Mouse (Mus musculus) MEL (cell line): ENCODE data around the gene Med25. TPM values are rescaled to one million over a fixed set of nuclear protein-coding genes. Genes with fewer than 3 reads are reported as not detected.

Experiments
- DNase-seq: peaks from one replicate; pipeline ENCODE4 v3.0.0; 2011; ENCODE audit warnings: low read depth, low spot score
- H3K27ac ChIP-seq: 2 replicates; pipeline ENCODE4 v1.5.1; 2012; ENCODE audit warnings: low read depth, mild to moderate bottlenecking, control low read depth, low read length, moderate library complexity; ENCODE audit not compliant: control insufficient read depth
- H3K27me3 ChIP-seq, 2 experiments: fragments of 150-350 bp in 1 of 2; sonication (generic) in 1 of 2; 2 replicates each; pipeline ENCODE4 v1.6.1; 2012; ENCODE audit warnings: low read length in 2 of 2, mild to moderate bottlenecking in 2 of 2, improper control_type of control experiment in 1 of 2, moderate library complexity in 1 of 2; ENCODE audit not compliant: insufficient read depth in 2 of 2, control insufficient read depth in 1 of 2
- H3K36me3 ChIP-seq, 2 experiments: 2 replicates each; pipeline ENCODE4 v1.6.1; 2012 to 2014; ENCODE audit warnings: low read length in 2 of 2, improper control_type of control experiment in 1 of 2, inconsistent platforms in 1 of 2, mild to moderate bottlenecking in 1 of 2; ENCODE audit not compliant: insufficient read depth in 2 of 2, control insufficient read depth in 1 of 2
- H3K4me1 ChIP-seq, 2 experiments: fragments of 150-350 bp in 1 of 2; sonication (generic) in 1 of 2; 2 replicates each; pipeline ENCODE4 v1.6.1; 2012; ENCODE audit warnings: low read length in 2 of 2, improper control_type of control experiment in 1 of 2, mild to moderate bottlenecking in 1 of 2; ENCODE audit not compliant: insufficient read depth in 2 of 2, control insufficient read depth in 1 of 2
- H3K4me3 ChIP-seq, 2 experiments: fragments of 150-350 bp in 1 of 2; sonication (generic) in 1 of 2; 2 replicates each; pipeline ENCODE4 v1.5.1; 2012; ENCODE audit warnings: low read depth in 2 of 2, low read length in 2 of 2, mild to moderate bottlenecking in 2 of 2, moderate library complexity in 2 of 2, control low read depth in 1 of 2, improper control_type of control experiment in 1 of 2; ENCODE audit not compliant: control insufficient read depth in 1 of 2, insufficient read depth in 1 of 2
- H3K79me2 ChIP-seq: 2 replicates; pipeline ENCODE4 v1.6.1; 2012; ENCODE audit warnings: mild to moderate bottlenecking, low read length, moderate library complexity; ENCODE audit not compliant: control insufficient read depth, poor library complexity, insufficient read depth
- H3K9ac ChIP-seq: 2 replicates; pipeline ENCODE4 v1.6.1; 2012; ENCODE audit warnings: low read depth, mild to moderate bottlenecking, control low read depth, low read length, moderate library complexity; ENCODE audit not compliant: control insufficient read depth, poor library complexity, severe bottlenecking
- H3K9me3 ChIP-seq: fragments of 150-350 bp; sonication (generic); replicated peaks from 2 replicates; pipeline ENCODE4 v1.6.1; 2012; ENCODE audit warnings: mild to moderate bottlenecking, low read length, improper control_type of control experiment, moderate library complexity; ENCODE audit not compliant: insufficient read depth
- BHLHE40 ChIP-seq: IDR thresholded peaks from 2 replicates; pipeline ENCODE4 v1.6.1; 2012; ENCODE audit warnings: low read depth, mild to moderate bottlenecking, inconsistent platforms, low read length, improper control_type of control experiment, borderline replicate concordance
- CHD1 ChIP-seq: IDR thresholded peaks from 2 replicates; pipeline ENCODE4 v1.6.1; 2012; ENCODE audit warnings: low read depth, mild to moderate bottlenecking, inconsistent platforms, low read length, improper control_type of control experiment
- CHD2 ChIP-seq: IDR thresholded peaks from 2 replicates; pipeline ENCODE4 v1.6.1; 2011; ENCODE audit warnings: low read length, improper control_type of control experiment
- CTCF ChIP-seq, 3 experiments: IDR thresholded peaks in 2 of 3; conservative IDR thresholded peaks in 1 of 3; 2 replicates each; pipeline ENCODE4 v1.5.1; 2011 to 2012; ENCODE audit warnings: low read length in 3 of 3, low read depth in 2 of 3, mild to moderate bottlenecking in 2 of 3, improper control_type of control experiment in 1 of 3, inconsistent platforms in 1 of 3, mixed read lengths in 1 of 3, moderate library complexity in 1 of 3; ENCODE audit not compliant: control insufficient read depth in 1 of 3, insufficient read depth in 1 of 3, poor library complexity in 1 of 3, severe bottlenecking in 1 of 3
- EP300 ChIP-seq, 2 experiments: IDR thresholded peaks; 2 replicates each; pipeline ENCODE4 v1.6.1; 2011; ENCODE audit warnings: improper control_type of control experiment in 2 of 2, low read length in 2 of 2, low read depth in 1 of 2, mild to moderate bottlenecking in 1 of 2
- ETS1 ChIP-seq: IDR thresholded peaks from 2 replicates; pipeline ENCODE4 v1.6.1; 2012; ENCODE audit warnings: low read depth, mild to moderate bottlenecking, inconsistent platforms, low read length, improper control_type of control experiment, moderate library complexity
- GATA1 ChIP-seq: IDR thresholded peaks from 2 replicates; pipeline ENCODE4 v1.6.1; 2011; ENCODE audit warnings: low read depth, low read length, improper control_type of control experiment
- KAT2A ChIP-seq: conservative IDR thresholded peaks from 2 replicates; pipeline ENCODE4 v1.6.1; 2012; ENCODE audit warnings: low read depth, low read length, improper control_type of control experiment, inconsistent platforms
- MAX ChIP-seq: IDR thresholded peaks from 2 replicates; pipeline ENCODE4 v1.6.1; 2011; ENCODE audit warnings: low read length, improper control_type of control experiment
- MEF2A ChIP-seq: IDR thresholded peaks from 2 replicates; pipeline ENCODE4 v1.6.1; 2014; ENCODE audit warnings: low read depth, mild to moderate bottlenecking, inconsistent platforms, low read length, improper control_type of control experiment; ENCODE audit not compliant: poor library complexity, insufficient replicate concordance, severe bottlenecking; ENCODE audit errors: extremely low read depth
- MXI1 ChIP-seq: IDR thresholded peaks from 2 replicates; pipeline ENCODE4 v1.6.1; 2011; ENCODE audit warnings: mild to moderate bottlenecking, low read depth, low read length, improper control_type of control experiment
- MYC ChIP-seq: IDR thresholded peaks from 2 replicates; pipeline ENCODE4 v1.6.1; 2011; ENCODE audit warnings: low read depth, mild to moderate bottlenecking, low read length, improper control_type of control experiment, moderate library complexity
- NELFE ChIP-seq: IDR thresholded peaks from 2 replicates; pipeline ENCODE4 v1.6.1; 2011; ENCODE audit warnings: low read depth, low read length, improper control_type of control experiment
- POLR2A ChIP-seq, 2 experiments: IDR thresholded peaks; 2 replicates each; pipeline ENCODE4 v1.6.1; 2011 to 2012; ENCODE audit warnings: low read length in 2 of 2, mild to moderate bottlenecking in 2 of 2, control low read depth in 1 of 2, improper control_type of control experiment in 1 of 2, low read depth in 1 of 2, moderate library complexity in 1 of 2; ENCODE audit not compliant: control insufficient read depth in 1 of 2, insufficient read depth in 1 of 2, poor library complexity in 1 of 2
- POLR2AphosphoS2 ChIP-seq: IDR thresholded peaks from 2 replicates; pipeline ENCODE4 v1.6.1; 2011; ENCODE audit warnings: low read length, improper control_type of control experiment
- POLR2AphosphoS5 ChIP-seq: IDR thresholded peaks from 2 replicates; pipeline ENCODE4 v1.6.1; 2012; ENCODE audit warnings: low read depth, borderline replicate concordance, mild to moderate bottlenecking, inconsistent platforms, low read length, moderate library complexity, mixed read lengths
- RCOR1 ChIP-seq: IDR thresholded peaks from 2 replicates; pipeline ENCODE4 v1.6.1; 2012; ENCODE audit warnings: low read depth, mild to moderate bottlenecking, inconsistent platforms, low read length, improper control_type of control experiment
- SIN3A ChIP-seq: IDR thresholded peaks from 2 replicates; pipeline ENCODE4 v1.6.1; 2012; ENCODE audit warnings: low read length, improper control_type of control experiment, inconsistent platforms
- TAL1 ChIP-seq: IDR thresholded peaks from 2 replicates; pipeline ENCODE4 v1.6.1; 2012; ENCODE audit warnings: mild to moderate bottlenecking, inconsistent platforms, low read length, moderate library complexity, mixed read lengths
- TBP ChIP-seq: IDR thresholded peaks from 2 replicates; pipeline ENCODE4 v1.8.0; 2011; ENCODE audit warnings: low read depth, low read length, improper control_type of control experiment
- TCF12 ChIP-seq: IDR thresholded peaks from 2 replicates; pipeline ENCODE4 v1.6.1; 2014; ENCODE audit warnings: low read depth, mild to moderate bottlenecking, inconsistent platforms, low read length, improper control_type of control experiment, moderate library complexity
- UBTF ChIP-seq: IDR thresholded peaks from 2 replicates; pipeline ENCODE4 v1.6.1; 2012; ENCODE audit warnings: low read depth, mild to moderate bottlenecking, inconsistent platforms, low read length, improper control_type of control experiment, moderate library complexity, borderline replicate concordance; ENCODE audit not compliant: insufficient read depth
- USF1 ChIP-seq: IDR thresholded peaks from 2 replicates; pipeline ENCODE4 v1.6.1; 2014; ENCODE audit warnings: low read depth, mild to moderate bottlenecking, inconsistent platforms, low read length, improper control_type of control experiment, moderate library complexity
- USF2 ChIP-seq, 2 experiments: IDR thresholded peaks; 2 replicates each; pipeline ENCODE4 v1.6.1; 2011 to 2012; ENCODE audit warnings: improper control_type of control experiment in 2 of 2, low read length in 2 of 2, borderline replicate concordance in 1 of 2, inconsistent platforms in 1 of 2, low read depth in 1 of 2, mild to moderate bottlenecking in 1 of 2; ENCODE audit not compliant: insufficient read depth in 1 of 2
- ZMIZ1 ChIP-seq: IDR thresholded peaks from 2 replicates; pipeline ENCODE4 v1.6.1; 2012; ENCODE audit warnings: low read depth, mild to moderate bottlenecking, inconsistent platforms, low read length, improper control_type of control experiment, moderate library complexity
- polyA plus RNA-seq, 2 experiments: library from polyadenylated mRNA; stranded (reverse) in 1 of 2; unstranded in 1 of 2; fragments of >175 nt in 1 of 2; fragments of >200 nt in 1 of 2; gene quantifications; 2 replicates each; pipeline versions ENCODE4 v1.2.1 to v1.2.4; 2012; ENCODE audit warnings: low replicate concordance in 2 of 2, low read depth in 1 of 2; ENCODE audit not compliant: insufficient read length in 2 of 2, insufficient read depth in 1 of 2, missing spikeins in 1 of 2
- total RNA-seq: library from RNA; depleted of rRNA; stranded (reverse); fragments of 300-350 nt; gene quantifications from 2 replicates; pipeline ENCODE4 v1.2.3, GENCODE M21; 2012

Med25 gene
- total and polyA plus RNA-seq, 3 experiments, result 53.9 to 118 TPM; not detected in 1

GRCm38 (mm10) chr7:44929204-44930151 lies 37.0 kb upstream of the Med25 start, which contains the start of gene Ap2a1 (continued):
- TF ChIP-seq POLR2AphosphoS2 (no peak; the same call in 1 of the 2 replicates), USF1 (no peak), POLR2A (IDR thresholded peaks at IDR 0.05; ENCODE audit: control insufficient read depth in 1 of 2, insufficient read depth in 1 of 2, low read depth in 1 of 2, low read length in 2 of 2, poor library complexity in 1 of 2) (peak; percentile 50 to 75; a peak in 2 of 4 replicates), POLR2AphosphoS5 (no peak), CHD2 (peak; percentile 87), SIN3A (peak; percentile 62), ETS1 (no peak), MXI1 (peak; percentile 35; the same call in 1 of the 2 replicates), CHD1 (no peak), NELFE (peak; percentile 77), TCF12 (peak; percentile 8; the same call in 1 of the 2 replicates), TAL1 (no peak), CTCF (IDR thresholded peaks at IDR 0.05 in 2 of 3, conservative IDR thresholded peaks at IDR 0.05 in 1 of 3; ENCODE audit: control insufficient read depth in 1 of 3, insufficient read depth in 1 of 3, low read depth in 2 of 3, low read length in 3 of 3, poor library complexity in 1 of 3, severe bottlenecking in 1 of 3) (no peak)
- TF ChIP-seq, all 39 proteins: peak for 14

- no peak for TF ChIP-seq CHD2
- TF ChIP-seq USF2 (IDR thresholded peaks at IDR 0.05; ENCODE audit: borderline replicate concordance in 1 of 2, insufficient read depth in 1 of 2, low read depth in 1 of 2, low read length in 2 of 2), result no peak
- TF ChIP-seq MEF2A, result peak; percentile 88; the same call in 1 of the 2 replicates
- TF ChIP-seq TAL1, result peak; percentile 49
- no peak for TF ChIP-seq KAT2A
- TF ChIP-seq ZMIZ1, result no peak
- TF ChIP-seq EP300 (IDR thresholded peaks at IDR 0.05; ENCODE audit: low read depth in 1 of 2, low read length in 2 of 2), result peak; percentile 82 to 87
- no peak for TF ChIP-seq UBTF
- no peak for TF ChIP-seq POLR2AphosphoS5
- peak; percentile 31; the same call in 1 of the 2 replicates for TF ChIP-seq MAX
- no peak for TF ChIP-seq MYC
- TF ChIP-seq TCF12, result peak; percentile 78
- peak; percentile 74 for TF ChIP-seq ETS1
- 0 out of 2 replicates have a peak, but pooled peaks have one; percentile 22 for TF ChIP-seq TBP
- peak; percentile 68; the same call in 1 of the 2 replicates for TF ChIP-seq RCOR1
- peak; percentile 86 for TF ChIP-seq GATA1
- TF ChIP-seq BHLHE40, result no peak; the same call in 1 of the 2 replicates
- Histone ChIP-seq H3K27ac (peak overlapping the region; percentile 63), H3K4me1 (peaks cover 7 to 12% of the 10 kb centered on the region in 2 experiments), H3K79me2 (peaks cover 15% of the 10 kb centered on the region), H3K9me3 (no peaks in the 10 kb centered on the region), H3K36me3 (peaks cover 5 to 16% of the 10 kb centered on the region in 2 experiments), H3K4me3 (peak overlapping the region; percentile 73 to 92), H3K27me3 (0 out of 4 replicates have a peak, but pooled peaks cover 0 to 2% of the 10 kb centered on the region in 2 experiments), H3K9ac (peak overlapping the region; percentile 96)
- DNase-seq, result peak; percentile 63
Measured at GRCm38 (mm10) chr7:44928570-44928969, 36.1 kb upstream of the Med25 start.
